Mouse (Mus musculus): Measurements from ENCODE around the gene Serpinh1. TPM values are rescaled to one million over a fixed set of nuclear protein-coding genes. Genes with fewer than 3 reads are reported as not detected.

Gene Serpinh1
- polyA plus RNA-seq, 1 experiment from 2014 or later = 29.6 TPM

GRCm38 (mm10) chr7:99395385-99395784, 42.3 kb upstream of the Serpinh1 start:
- no peak overlapping the region for H3K4me3 ChIP-seq (ENCODE audit: low read depth, low read length)
- TF ChIP-seq EP300 (IDR thresholded peaks at IDR 0.05; ENCODE audit: low read depth) = no peak
- TF ChIP-seq CTCF (IDR thresholded peaks at IDR 0.05; ENCODE audit: low read depth) = no peak
- H3K27me3 ChIP-seq (ENCODE audit: insufficient read depth, low read length) = no peaks in the 10 kb centered on the region
- H3K9me3 ChIP-seq (ENCODE audit: low read length) = no peaks in the 10 kb centered on the region
- 0 out of 2 replicates have a peak, but pooled peaks cover 2% of the 10 kb centered on the region for H3K4me1 ChIP-seq (ENCODE audit: insufficient read depth)
- H3K36me3 ChIP-seq (replicated peaks; ENCODE audit: insufficient read depth, low read length) = no peaks in the 10 kb centered on the region
- WGBS (ENCODE audit: insufficient replicate concordance) = 73% methylated on average over 4 of the region's 4 CpGs
- DNase-seq (no peak), ATAC-seq (no peak)
- H3K9ac ChIP-seq (replicated peaks) = no peak overlapping the region
- no peak overlapping the region for H3K4me2 ChIP-seq (ENCODE audit: low read depth, low read length)
- H3K27ac ChIP-seq (ENCODE audit: low read depth) = no peak overlapping the region

GRCm38 (mm10) chr7:99393711-99394325, 40.8 kb upstream of the Serpinh1 start:
- Histone ChIP-seq H3K9me3 (ENCODE audit: low read length) (no peaks in the 10 kb centered on the region), H3K36me3 (replicated peaks; ENCODE audit: insufficient read depth, low read length) (no peaks in the 10 kb centered on the region), H3K4me1 (ENCODE audit: insufficient read depth) (0 out of 2 replicates have a peak, but pooled peaks cover 2% of the 10 kb centered on the region), H3K4me3 (ENCODE audit: low read depth, low read length) (no peak overlapping the region), H3K27me3 (ENCODE audit: insufficient read depth, low read length) (no peaks in the 10 kb centered on the region), H3K27ac (ENCODE audit: low read depth) (no peak overlapping the region), H3K4me2 (ENCODE audit: low read depth, low read length) (no peak overlapping the region), H3K9ac (replicated peaks) (no peak overlapping the region)
- TF ChIP-seq EP300 (IDR thresholded peaks at IDR 0.05; ENCODE audit: low read depth) = no peak
- no peak for TF ChIP-seq CTCF (IDR thresholded peaks at IDR 0.05; ENCODE audit: low read depth)
- WGBS (ENCODE audit: insufficient replicate concordance) = 75% methylated on average over 13 of the region's 13 CpGs
- no peak for ATAC-seq
- no peak for DNase-seq

DNA sequence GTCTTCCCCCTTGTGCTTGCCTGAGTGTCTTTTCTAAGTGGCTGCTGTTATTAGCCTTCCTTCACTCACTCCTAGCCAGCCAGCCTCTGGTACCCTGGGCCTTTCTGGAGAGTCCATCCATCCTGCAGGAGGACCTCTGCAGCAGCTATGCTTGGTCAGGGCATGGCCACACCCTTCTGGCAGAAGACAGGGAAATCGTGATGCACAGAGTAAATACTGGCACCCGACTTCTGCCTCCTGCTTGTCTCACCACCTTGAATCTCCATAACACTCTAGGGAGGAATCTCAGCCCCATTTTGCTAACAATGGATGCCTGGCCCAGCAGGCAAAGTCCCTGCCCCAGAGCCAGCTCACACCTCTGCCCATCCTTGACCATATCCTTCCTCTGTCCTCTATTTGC, 39.7 kb upstream of the Serpinh1 start:
- H3K27ac ChIP-seq (ENCODE audit: low read depth) = no peak overlapping the region
- H3K36me3 ChIP-seq (replicated peaks; ENCODE audit: insufficient read depth, low read length) = no peaks in the 10 kb centered on the region
- no peak overlapping the region for H3K9ac ChIP-seq (replicated peaks)
- H3K27me3 ChIP-seq (ENCODE audit: insufficient read depth, low read length) = no peaks in the 10 kb centered on the region
- WGBS (ENCODE audit: insufficient replicate concordance) = 65% methylated on average over 2 of the region's 2 CpGs
- H3K4me2 ChIP-seq (ENCODE audit: low read depth, low read length) = no peak overlapping the region
- TF ChIP-seq CTCF (IDR thresholded peaks at IDR 0.05; ENCODE audit: low read depth) = no peak
- no peak overlapping the region for H3K4me3 ChIP-seq (ENCODE audit: low read depth, low read length)
- 0 out of 2 replicates have a peak, but pooled peaks cover 2% of the 10 kb centered on the region for H3K4me1 ChIP-seq (ENCODE audit: insufficient read depth)
- DNase-seq = no peak
- ATAC-seq = no peak
- no peaks in the 10 kb centered on the region for H3K9me3 ChIP-seq (ENCODE audit: low read length)

DNA sequence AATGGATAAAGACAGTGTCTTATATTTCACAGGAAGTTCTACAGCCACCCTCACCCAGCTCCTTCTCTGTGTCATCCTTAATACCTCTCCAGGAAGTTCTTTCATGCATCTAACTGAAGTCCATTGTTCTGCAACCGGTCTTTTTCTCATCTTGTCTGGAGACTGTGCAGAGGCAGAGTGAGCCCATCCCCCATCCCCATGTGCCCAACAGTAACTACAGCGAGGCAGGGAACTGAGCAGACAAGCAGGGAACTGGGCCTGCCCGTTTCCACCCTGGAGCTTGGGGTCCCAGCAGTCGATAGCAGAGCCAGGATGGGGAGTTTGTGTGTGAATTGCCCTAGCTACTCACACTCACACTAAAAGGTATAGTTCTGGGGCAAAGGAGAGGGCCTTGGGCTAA, 37.5 kb upstream of the Serpinh1 start:
- Histone ChIP-seq H3K4me3 (ENCODE audit: low read depth, low read length) (no peak overlapping the region), H3K9ac (replicated peaks) (no peak overlapping the region), H3K4me2 (ENCODE audit: low read depth, low read length) (no peak overlapping the region), H3K27ac (ENCODE audit: low read depth) (no peak overlapping the region), H3K27me3 (ENCODE audit: insufficient read depth, low read length) (no peaks in the 10 kb centered on the region), H3K36me3 (replicated peaks; ENCODE audit: insufficient read depth, low read length) (no peaks in the 10 kb centered on the region), H3K4me1 (ENCODE audit: insufficient read depth) (no peaks in the 10 kb centered on the region), H3K9me3 (ENCODE audit: low read length) (no peaks in the 10 kb centered on the region)
- WGBS (ENCODE audit: insufficient replicate concordance) = 51% methylated on average over 4 of the region's 4 CpGs
- ATAC-seq = no peak
- DNase-seq = no peak
- no peak for TF ChIP-seq EP300 (IDR thresholded peaks at IDR 0.05; ENCODE audit: low read depth)
- no peak for TF ChIP-seq CTCF (IDR thresholded peaks at IDR 0.05; ENCODE audit: low read depth)

GRCm38 (mm10) chr7:99387356-99387755, 34.3 kb upstream of the Serpinh1 start:
- H3K4me3 ChIP-seq (ENCODE audit: low read depth, low read length) = no peak overlapping the region
- H3K36me3 ChIP-seq (replicated peaks; ENCODE audit: insufficient read depth, low read length) = no peaks in the 10 kb centered on the region
- DNase-seq = no peak
- 78% methylated on average over 5 of the region's 5 CpGs for WGBS (ENCODE audit: insufficient replicate concordance)
- H3K4me1 ChIP-seq (ENCODE audit: insufficient read depth) = peaks cover under 1% of the 10 kb centered on the region; the same call in 1 of the 2 replicates
- H3K9ac ChIP-seq (replicated peaks) = no peak overlapping the region
- peaks cover 10% of the 10 kb centered on the region for H3K27me3 ChIP-seq (ENCODE audit: insufficient read depth, low read length)
- TF ChIP-seq EP300 (IDR thresholded peaks at IDR 0.05; ENCODE audit: low read depth) (no peak), CTCF (IDR thresholded peaks at IDR 0.05; ENCODE audit: low read depth) (no peak)
- no peak overlapping the region for H3K27ac ChIP-seq (ENCODE audit: low read depth)
- ATAC-seq = no peak
- H3K4me2 ChIP-seq (ENCODE audit: low read depth, low read length) = no peak overlapping the region
- no peaks in the 10 kb centered on the region for H3K9me3 ChIP-seq (ENCODE audit: low read length)

- WGBS (ENCODE audit: insufficient replicate concordance) = 88% methylated on average over 4 of the region's 4 CpGs
- peaks cover 6% of the 10 kb centered on the region for H3K4me1 ChIP-seq (ENCODE audit: insufficient read depth)
- no peak for ATAC-seq
- H3K9me3 ChIP-seq (ENCODE audit: low read length) = no peaks in the 10 kb centered on the region
- no peak for DNase-seq
- no peak overlapping the region for H3K4me2 ChIP-seq (ENCODE audit: low read depth, low read length)
- H3K36me3 ChIP-seq (replicated peaks; ENCODE audit: insufficient read depth, low read length) = no peaks in the 10 kb centered on the region
- H3K27ac ChIP-seq (ENCODE audit: low read depth) = no peak overlapping the region
- TF ChIP-seq CTCF (IDR thresholded peaks at IDR 0.05; ENCODE audit: low read depth) = no peak
- no peak for TF ChIP-seq EP300 (IDR thresholded peaks at IDR 0.05; ENCODE audit: low read depth)
- H3K9ac ChIP-seq (replicated peaks) = no peak overlapping the region
- peaks cover 16% of the 10 kb centered on the region for H3K27me3 ChIP-seq (ENCODE audit: insufficient read depth, low read length)
- no peak overlapping the region for H3K4me3 ChIP-seq (ENCODE audit: low read depth, low read length)
These were observed 33.8 kb upstream of the Serpinh1 start for GRCm38 (mm10) chr7:99386811-99387210.
